ENCODE assay signal across 17 mouse cellular contexts in the genomic region with DNA sequence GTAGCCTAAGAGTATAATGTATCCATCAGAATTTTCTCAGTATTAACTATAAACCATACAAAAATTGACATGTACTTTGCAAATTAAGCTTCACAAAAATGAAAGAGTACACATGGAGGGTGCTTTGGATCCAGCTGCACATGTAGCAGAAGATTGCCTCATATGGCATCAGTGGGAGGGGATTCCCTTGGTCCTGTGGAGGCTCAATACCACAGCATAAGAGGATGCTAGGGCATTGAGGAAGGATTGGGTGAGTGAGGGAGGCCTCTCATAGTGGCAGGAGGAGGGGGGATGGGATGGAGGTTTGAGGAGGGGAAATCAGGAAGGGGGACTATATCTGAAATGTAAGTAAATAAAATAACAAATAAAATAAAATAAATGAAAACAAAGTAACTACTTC.
"Had no signal": no experiment of that assay in that cellular context is flagged by ENCODE, and none has a peak within 500 bp of the region (broad histone marks: within the 10 kb centered on the region; RNA-seq: fewer than 3 reads in every experiment).

No protein-coding gene starts in this region.

- H3K36me3 ChIP-seq: embryonic facial prominence, embryonic 10.5 days; embryonic facial prominence, embryonic 12.5 days; embryonic facial prominence, embryonic 13.5 days; embryonic facial prominence, embryonic 15.5 days; forebrain, embryonic 10.5 days; forebrain, embryonic 12.5 days; forebrain, embryonic 15.5 days had no signal

- H3K4me2 ChIP-seq: embryonic facial prominence, embryonic 12.5 days; embryonic facial prominence, embryonic 13.5 days; embryonic facial prominence, embryonic 15.5 days; forebrain, embryonic 12.5 days; forebrain, embryonic 13.5 days; forebrain, embryonic 15.5 days had no signal

- DNase-seq: cerebellum, adult 8-10 months; gastrocnemius, adult 2 months; gastrocnemius, postnatal 14 days; gastrocnemius, postnatal 25 days; gastrocnemius, postnatal 36 days; heart, adult 18-20 months; heart, adult 2 months had no signal

- H3K27ac ChIP-seq: embryonic facial prominence, embryonic 10.5 days; embryonic facial prominence, embryonic 12.5 days; embryonic facial prominence, embryonic 13.5 days; embryonic facial prominence, embryonic 15.5 days; forebrain, embryonic 10.5 days; forebrain, embryonic 12.5 days; forebrain, embryonic 13.5 days; forebrain, embryonic 15.5 days; gastrocnemius, adult 2 months; heart, adult 2 months had no signal

- H3K9ac ChIP-seq: embryonic facial prominence, embryonic 12.5 days; embryonic facial prominence, embryonic 13.5 days; embryonic facial prominence, embryonic 15.5 days; forebrain, embryonic 12.5 days; forebrain, embryonic 13.5 days; forebrain, embryonic 15.5 days; forebrain, postnatal 0 days had no signal

- H3K27me3 ChIP-seq: embryonic facial prominence, embryonic 12.5 days; embryonic facial prominence, embryonic 13.5 days; embryonic facial prominence, embryonic 15.5 days; forebrain, embryonic 12.5 days; forebrain, embryonic 13.5 days; forebrain, embryonic 15.5 days had no signal

- H3K9me3 ChIP-seq: embryonic facial prominence, embryonic 10.5 days; embryonic facial prominence, embryonic 12.5 days; embryonic facial prominence, embryonic 13.5 days; embryonic facial prominence, embryonic 15.5 days; forebrain, embryonic 10.5 days; forebrain, embryonic 12.5 days; forebrain, embryonic 13.5 days; forebrain, embryonic 15.5 days had no signal

- H3K4me3 ChIP-seq: embryonic facial prominence, embryonic 10.5 days; embryonic facial prominence, embryonic 12.5 days; embryonic facial prominence, embryonic 13.5 days; embryonic facial prominence, embryonic 15.5 days; erythroblast, embryonic 14.5 days; forebrain, embryonic 10.5 days; forebrain, embryonic 12.5 days; forebrain, embryonic 13.5 days; forebrain, embryonic 15.5 days; gastrocnemius, adult 2 months; heart, adult 2 months had no signal

- H3K4me1 ChIP-seq: embryonic facial prominence, embryonic 10.5 days; embryonic facial prominence, embryonic 12.5 days; embryonic facial prominence, embryonic 13.5 days; embryonic facial prominence, embryonic 15.5 days; forebrain, embryonic 10.5 days; forebrain, embryonic 12.5 days; forebrain, embryonic 13.5 days; forebrain, embryonic 15.5 days had no signal
